Mouse (Mus musculus) MEL (cell line): ENCODE measurements at regions not wholly inside any gene's neighbourhood (a gene's known extent, or its start where the extent isn't known, plus 50 kb on each side); places are given as distances from the start of the nearest gene placed in this dataset.

ENCODE experiments used
- DNase-seq: peaks from one replicate; pipeline ENCODE4 v3.0.0; 2011; ENCODE audit warnings: low read depth, low spot score
- H3K27ac ChIP-seq: 2 replicates; pipeline ENCODE4 v1.5.1; 2012; ENCODE audit warnings: low read depth, mild to moderate bottlenecking, control low read depth, low read length, moderate library complexity; ENCODE audit not compliant: control insufficient read depth
- H3K27me3 ChIP-seq, 2 experiments: fragments of 150-350 bp in 1 of 2; sonication (generic) in 1 of 2; 2 replicates each; pipeline ENCODE4 v1.6.1; 2012; ENCODE audit warnings: low read length in 2 of 2, mild to moderate bottlenecking in 2 of 2, improper control_type of control experiment in 1 of 2, moderate library complexity in 1 of 2; ENCODE audit not compliant: insufficient read depth in 2 of 2, control insufficient read depth in 1 of 2
- H3K36me3 ChIP-seq, 2 experiments: 2 replicates each; pipeline ENCODE4 v1.6.1; 2012 to 2014; ENCODE audit warnings: low read length in 2 of 2, improper control_type of control experiment in 1 of 2, inconsistent platforms in 1 of 2, mild to moderate bottlenecking in 1 of 2; ENCODE audit not compliant: insufficient read depth in 2 of 2, control insufficient read depth in 1 of 2
- H3K4me1 ChIP-seq, 2 experiments: fragments of 150-350 bp in 1 of 2; sonication (generic) in 1 of 2; 2 replicates each; pipeline ENCODE4 v1.6.1; 2012; ENCODE audit warnings: low read length in 2 of 2, improper control_type of control experiment in 1 of 2, mild to moderate bottlenecking in 1 of 2; ENCODE audit not compliant: insufficient read depth in 2 of 2, control insufficient read depth in 1 of 2
- H3K4me3 ChIP-seq, 2 experiments: fragments of 150-350 bp in 1 of 2; sonication (generic) in 1 of 2; 2 replicates each; pipeline ENCODE4 v1.5.1; 2012; ENCODE audit warnings: low read depth in 2 of 2, low read length in 2 of 2, mild to moderate bottlenecking in 2 of 2, moderate library complexity in 2 of 2, control low read depth in 1 of 2, improper control_type of control experiment in 1 of 2; ENCODE audit not compliant: control insufficient read depth in 1 of 2, insufficient read depth in 1 of 2
- H3K79me2 ChIP-seq: 2 replicates; pipeline ENCODE4 v1.6.1; 2012; ENCODE audit warnings: mild to moderate bottlenecking, low read length, moderate library complexity; ENCODE audit not compliant: control insufficient read depth, poor library complexity, insufficient read depth
- H3K9ac ChIP-seq: 2 replicates; pipeline ENCODE4 v1.6.1; 2012; ENCODE audit warnings: low read depth, mild to moderate bottlenecking, control low read depth, low read length, moderate library complexity; ENCODE audit not compliant: control insufficient read depth, poor library complexity, severe bottlenecking
- H3K9me3 ChIP-seq: fragments of 150-350 bp; sonication (generic); replicated peaks from 2 replicates; pipeline ENCODE4 v1.6.1; 2012; ENCODE audit warnings: mild to moderate bottlenecking, low read length, improper control_type of control experiment, moderate library complexity; ENCODE audit not compliant: insufficient read depth
- CTCF ChIP-seq, 3 experiments: IDR thresholded peaks in 2 of 3; conservative IDR thresholded peaks in 1 of 3; 2 replicates each; pipeline ENCODE4 v1.5.1; 2011 to 2012; ENCODE audit warnings: low read length in 3 of 3, low read depth in 2 of 3, mild to moderate bottlenecking in 2 of 3, improper control_type of control experiment in 1 of 3, inconsistent platforms in 1 of 3, mixed read lengths in 1 of 3, moderate library complexity in 1 of 3; ENCODE audit not compliant: control insufficient read depth in 1 of 3, insufficient read depth in 1 of 3, poor library complexity in 1 of 3, severe bottlenecking in 1 of 3
- ELF1 ChIP-seq: IDR thresholded peaks from 2 replicates; pipeline ENCODE4 v1.6.1; 2014; ENCODE audit warnings: low read depth, mild to moderate bottlenecking, inconsistent platforms, low read length, improper control_type of control experiment, moderate library complexity
- ETS1 ChIP-seq: IDR thresholded peaks from 2 replicates; pipeline ENCODE4 v1.6.1; 2012; ENCODE audit warnings: low read depth, mild to moderate bottlenecking, inconsistent platforms, low read length, improper control_type of control experiment, moderate library complexity
- GABPA ChIP-seq: IDR thresholded peaks from 2 replicates; pipeline ENCODE4 v1.6.1; 2012; ENCODE audit warnings: low read depth, mild to moderate bottlenecking, inconsistent platforms, low read length, improper control_type of control experiment, moderate library complexity
- GATA1 ChIP-seq: IDR thresholded peaks from 2 replicates; pipeline ENCODE4 v1.6.1; 2011; ENCODE audit warnings: low read depth, low read length, improper control_type of control experiment
- MAX ChIP-seq: IDR thresholded peaks from 2 replicates; pipeline ENCODE4 v1.6.1; 2011; ENCODE audit warnings: low read length, improper control_type of control experiment
- MAZ ChIP-seq: IDR thresholded peaks from 2 replicates; pipeline ENCODE4 v1.6.1; 2012; ENCODE audit warnings: low read depth, mild to moderate bottlenecking, inconsistent platforms, low read length, improper control_type of control experiment
- MXI1 ChIP-seq: IDR thresholded peaks from 2 replicates; pipeline ENCODE4 v1.6.1; 2011; ENCODE audit warnings: mild to moderate bottlenecking, low read depth, low read length, improper control_type of control experiment
- MYB ChIP-seq: IDR thresholded peaks from 2 replicates; pipeline ENCODE4 v1.6.1; 2011; ENCODE audit warnings: mild to moderate bottlenecking, low read depth, low read length, improper control_type of control experiment
- NELFE ChIP-seq: IDR thresholded peaks from 2 replicates; pipeline ENCODE4 v1.6.1; 2011; ENCODE audit warnings: low read depth, low read length, improper control_type of control experiment
- POLR2AphosphoS2 ChIP-seq: IDR thresholded peaks from 2 replicates; pipeline ENCODE4 v1.6.1; 2011; ENCODE audit warnings: low read length, improper control_type of control experiment
- POLR2AphosphoS5 ChIP-seq: IDR thresholded peaks from 2 replicates; pipeline ENCODE4 v1.6.1; 2012; ENCODE audit warnings: low read depth, borderline replicate concordance, mild to moderate bottlenecking, inconsistent platforms, low read length, moderate library complexity, mixed read lengths
- RAD21 ChIP-seq: IDR thresholded peaks from 2 replicates; pipeline ENCODE4 v1.6.1; 2011; ENCODE audit warnings: mild to moderate bottlenecking, low read depth, low read length, improper control_type of control experiment
- RCOR1 ChIP-seq: IDR thresholded peaks from 2 replicates; pipeline ENCODE4 v1.6.1; 2012; ENCODE audit warnings: low read depth, mild to moderate bottlenecking, inconsistent platforms, low read length, improper control_type of control experiment
- TCF12 ChIP-seq: IDR thresholded peaks from 2 replicates; pipeline ENCODE4 v1.6.1; 2014; ENCODE audit warnings: low read depth, mild to moderate bottlenecking, inconsistent platforms, low read length, improper control_type of control experiment, moderate library complexity
- USF1 ChIP-seq: IDR thresholded peaks from 2 replicates; pipeline ENCODE4 v1.6.1; 2014; ENCODE audit warnings: low read depth, mild to moderate bottlenecking, inconsistent platforms, low read length, improper control_type of control experiment, moderate library complexity
- USF2 ChIP-seq, 2 experiments: IDR thresholded peaks; 2 replicates each; pipeline ENCODE4 v1.6.1; 2011 to 2012; ENCODE audit warnings: improper control_type of control experiment in 2 of 2, low read length in 2 of 2, borderline replicate concordance in 1 of 2, inconsistent platforms in 1 of 2, low read depth in 1 of 2, mild to moderate bottlenecking in 1 of 2; ENCODE audit not compliant: insufficient read depth in 1 of 2
- ZC3H11A ChIP-seq: IDR thresholded peaks from 2 replicates; pipeline ENCODE4 v1.6.1; 2012; ENCODE audit warnings: low read depth, mild to moderate bottlenecking, inconsistent platforms, low read length, improper control_type of control experiment
- ZNF384 ChIP-seq: IDR thresholded peaks from 2 replicates; pipeline ENCODE4 v1.6.1; 2012; ENCODE audit warnings: low read depth, mild to moderate bottlenecking, inconsistent platforms, low read length, improper control_type of control experiment

DNA sequence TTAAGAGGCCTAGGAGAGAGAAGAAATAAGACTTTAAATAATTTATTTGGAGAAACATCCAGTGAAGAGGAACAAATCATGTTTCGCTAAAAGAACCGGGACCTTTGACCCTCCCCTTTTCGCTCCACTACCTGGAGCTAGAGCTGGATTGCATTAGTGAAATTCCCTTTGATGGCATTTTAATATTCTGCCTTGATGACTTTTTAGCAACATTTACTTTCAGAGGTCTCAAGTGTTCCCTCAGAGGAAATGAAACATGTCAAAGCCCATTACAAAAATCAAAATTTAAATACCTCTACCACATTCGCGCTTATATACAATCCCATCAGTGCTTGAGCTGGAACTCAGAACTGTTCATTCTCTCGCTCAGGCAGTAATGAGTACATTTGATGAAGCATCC is 297.0 kb upstream of the Gm10295 start:
- no peak overlapping the region for H3K9ac ChIP-seq
- no peak overlapping the region for H3K27ac ChIP-seq
- H3K4me1 ChIP-seq = no peaks in the 10 kb centered on the region
- no peaks in the 10 kb centered on the region for H3K9me3 ChIP-seq
- no peak overlapping the region for H3K4me3 ChIP-seq
- H3K27me3 ChIP-seq = no peaks in the 10 kb centered on the region
- no peaks in the 10 kb centered on the region for H3K36me3 ChIP-seq
- no peak for TF ChIP-seq RCOR1
- TF ChIP-seq NELFE = no peak
- no peak for TF ChIP-seq ELF1
- TF ChIP-seq TCF12 = no peak
- no peak for TF ChIP-seq USF2 (IDR thresholded peaks at IDR 0.05; ENCODE audit: borderline replicate concordance in 1 of 2, insufficient read depth in 1 of 2, low read depth in 1 of 2, low read length in 2 of 2)
- no peak for TF ChIP-seq USF1
- TF ChIP-seq MAZ = no peak
- no peak for TF ChIP-seq RAD21
- no peak for TF ChIP-seq MXI1
- no peak for TF ChIP-seq MYB
- TF ChIP-seq POLR2AphosphoS5 = no peak
- TF ChIP-seq POLR2AphosphoS2 = no peak
- no peak for TF ChIP-seq ZNF384
- TF ChIP-seq MAX = no peak
- no peak for TF ChIP-seq GATA1
- no peak for TF ChIP-seq ETS1
- TF ChIP-seq ZC3H11A = no peak
- DNase-seq = no peak
- H3K79me2 ChIP-seq = no peaks in the 10 kb centered on the region

DNA sequence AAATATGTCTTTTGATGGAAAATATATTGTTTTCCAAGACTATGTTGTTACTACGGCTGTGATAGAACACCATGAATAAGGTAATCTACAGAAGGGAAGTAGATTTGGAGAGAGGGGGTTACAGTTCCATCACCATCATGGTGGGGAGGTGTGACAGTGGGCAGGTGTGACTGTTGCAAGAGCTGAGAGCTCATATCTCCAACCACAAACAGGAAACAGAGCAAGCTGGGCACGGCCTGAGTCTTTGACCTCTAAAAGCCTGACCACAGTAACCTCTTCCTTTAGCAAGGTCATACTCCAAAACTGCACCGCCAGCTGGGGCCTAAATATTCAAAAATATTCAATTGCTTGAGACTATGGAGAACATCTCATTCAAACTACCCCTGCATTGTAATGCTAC is 295.7 kb upstream of the Gm10295 start:
- no peak for TF ChIP-seq TCF12
- no peak for TF ChIP-seq NELFE
- TF ChIP-seq CTCF (IDR thresholded peaks at IDR 0.05 in 2 of 3, conservative IDR thresholded peaks at IDR 0.05 in 1 of 3; ENCODE audit: control insufficient read depth in 1 of 3, insufficient read depth in 1 of 3, low read depth in 2 of 3, low read length in 3 of 3, poor library complexity in 1 of 3, severe bottlenecking in 1 of 3) = no peak
- TF ChIP-seq GABPA = no peak
- no peak for TF ChIP-seq ELF1
- no peaks in the 10 kb centered on the region for H3K36me3 ChIP-seq
- H3K4me3 ChIP-seq = no peak overlapping the region
- no peak for DNase-seq
- no peaks in the 10 kb centered on the region for H3K9me3 ChIP-seq
- H3K4me1 ChIP-seq = no peaks in the 10 kb centered on the region
- H3K79me2 ChIP-seq = no peaks in the 10 kb centered on the region
- H3K27me3 ChIP-seq = no peaks in the 10 kb centered on the region
- H3K27ac ChIP-seq = no peak overlapping the region
- no peak overlapping the region for H3K9ac ChIP-seq
